Mouse (Mus musculus) urinary bladder, postnatal 4 days (tissue): ENCODE measurements at regions not wholly inside any gene's neighbourhood (a gene's known extent, or its start where the extent isn't known, plus 50 kb on each side); places are given as distances from the start of the nearest gene placed in this dataset.

Source experiments
- DNase-seq, 2 experiments: peaks; one replicate each; pipeline ENCODE4 v3.0.0; 2021 to 2022; ENCODE audit warnings: low spot score in 2 of 2

GRCm38 (mm10) chr8:89906200-89906599, 441.9 kb downstream of the Tox3 start:
- no peak for DNase-seq

GRCm38 (mm10) chr8:89905588-89905987, 442.6 kb downstream of the Tox3 start:
- no peak for DNase-seq

- no peak for DNase-seq
These were observed 444.8 kb downstream of the Tox3 start for GRCm38 (mm10) chr8:89903346-89903745.

- no peak for DNase-seq
These were observed 475.4 kb downstream of the Tox3 start for GRCm38 (mm10) chr8:89872768-89873167.

- no peak for DNase-seq
These were observed 476.2 kb downstream of the Tox3 start for GRCm38 (mm10) chr8:89871966-89872365.

- DNase-seq, result no peak
These were observed 488.3 kb downstream of the Tox3 start for GRCm38 (mm10) chr8:89859813-89860212.

- DNase-seq, result no peak
These were observed 489.3 kb downstream of the Tox3 start for GRCm38 (mm10) chr8:89858706-89859385.

- no peak for DNase-seq
These were observed 492.6 kb downstream of the Tox3 start for GRCm38 (mm10) chr8:89855556-89855955.

- DNase-seq, result no peak
These were observed 497.8 kb downstream of the Tox3 start for GRCm38 (mm10) chr8:89850209-89850796.

- DNase-seq, result no peak
These were observed 498.5 kb downstream of the Tox3 start for GRCm38 (mm10) chr8:89849416-89850208.

GRCm38 (mm10) chr8:89838494-89838893, 509.6 kb downstream of the Tox3 start:
- DNase-seq, result no peak

- DNase-seq, result no peak
These were observed 514.4 kb downstream of the Tox3 start for GRCm38 (mm10) chr8:89833715-89834114.

GRCm38 (mm10) chr8:89824586-89824985, 523.6 kb downstream of the Tox3 start:
- no peak for DNase-seq

GRCm38 (mm10) chr8:89823631-89824030, 524.5 kb downstream of the Tox3 start:
- DNase-seq, result no peak

GRCm38 (mm10) chr8:89812036-89812711, 536.0 kb downstream of the Tox3 start:
- no peak for DNase-seq

- no peak for DNase-seq
These were observed 559.8 kb downstream of the Tox3 start for GRCm38 (mm10) chr8:89788296-89788695.

GRCm38 (mm10) chr8:89787050-89787905, 560.9 kb downstream of the Tox3 start:
- DNase-seq, result no peak

- peak; percentile 28 to 66 for DNase-seq
These were observed 563.1 kb downstream of the Tox3 start for GRCm38 (mm10) chr8:89785011-89785410.

- no peak for DNase-seq
These were observed 564.8 kb downstream of the Tox3 start for GRCm38 (mm10) chr8:89783311-89783710.

- DNase-seq, result no peak
These were observed 581.8 kb downstream of the Tox3 start for GRCm38 (mm10) chr8:89766387-89766786.

- no peak for DNase-seq
These were observed 588.6 kb downstream of the Tox3 start for GRCm38 (mm10) chr8:89759531-89759930.
